Mouse (Mus musculus) ES-Bruce4 (cell line): ENCODE measurements around the gene Rbm38.

Experiments
- CTCF ChIP-seq: IDR thresholded peaks from one replicate; pipeline ENCODE4 v1.8.1; 2011; ENCODE audit warnings: low read depth, low read length
- EP300 ChIP-seq: IDR thresholded peaks from 2 replicates; pipeline ENCODE4 v1.6.1; 2011; ENCODE audit warnings: low read depth, low read length; ENCODE audit not compliant: insufficient read depth
- POLR2A ChIP-seq: IDR thresholded peaks from one replicate; pipeline ENCODE4 v1.8.1; 2011; ENCODE audit warnings: low read length; ENCODE audit not compliant: insufficient read depth

- TF ChIP-seq POLR2A (no peak), CTCF (peak; percentile 71), EP300 (no peak)
Measured at GRCm38 (mm10) chr2:172996207-172996606, 24.1 kb upstream of the Rbm38 start.
